Mouse (Mus musculus): ENCODE measurements around the gene Olfr804.

Olfr804 gene

GRCm38 (mm10) chr10:129702910-129703309 lies at the start of gene Olfr804:
Gene Olfr804 (plus strand): TSS chr10:129703210.
- no peak for DNase-seq (ENCODE audit: low read depth)

- no peak for DNase-seq (ENCODE audit: low read depth)
Observed at GRCm38 (mm10) chr10:129657394-129657793, 45.6 kb upstream of the Olfr804 start, which contains the start of gene Olfr800. Gene Olfr800 (plus strand): TSS chr10:129657694.

GRCm38 (mm10) chr10:129673765-129674164 lies 29.2 kb upstream of the Olfr804 start, which contains the start of gene Olfr801:
Gene Olfr801 (minus strand): TSS chr10:129673865.
- no peak for DNase-seq (ENCODE audit: low read depth)

GRCm38 (mm10) chr10:129688069-129688468 lies 14.9 kb upstream of the Olfr804 start, which contains the start of gene Olfr802:
Gene Olfr802 (minus strand): TSS chr10:129688169.
- DNase-seq (ENCODE audit: low read depth) = no peak

GRCm38 (mm10) chr10:129694186-129694585 lies 8.8 kb upstream of the Olfr804 start, which contains the start of gene Olfr803:
Gene Olfr803 (minus strand): TSS chr10:129694286.
- DNase-seq (ENCODE audit: low read depth) = no peak

GRCm38 (mm10) chr10:129729275-129729674 lies 26.3 kb downstream of the Olfr804 start, which contains the start of gene Olfr805:
Gene Olfr805 (minus strand): TSS chr10:129729375.
- no peak for DNase-seq (ENCODE audit: low read depth)

- no peak for DNase-seq (ENCODE audit: low read depth)
Observed at GRCm38 (mm10) chr10:129741821-129742220, 38.8 kb downstream of the Olfr804 start, which contains the start of gene Olfr806. Gene Olfr806 (minus strand): TSS chr10:129741921.

GRCm38 (mm10) chr10:129757693-129758092 lies 54.7 kb downstream of the Olfr804 start, which contains the start of gene Olfr807:
Gene Olfr807 (minus strand): TSS chr10:129757793.
- DNase-seq (ENCODE audit: low read depth) = no peak

All from c-Kit-positive CD71-negative TER-119-negative erythroid progenitor cells, embryonic 14.5 days (primary cell).